Mouse (Mus musculus) regulatory T cell (primary cell): ENCODE measurements around the gene Ap2a1.

Experiments
- in situ Hi-C: fragments of 300-600 bp; cut with MboI, MseI; formaldehyde crosslinking; loops from one replicate; pipeline ENCODE4 v1.15.1; 2025; ENCODE audit warnings: high pct_unique_total_duplicates

Ap2a1 gene

DNA sequence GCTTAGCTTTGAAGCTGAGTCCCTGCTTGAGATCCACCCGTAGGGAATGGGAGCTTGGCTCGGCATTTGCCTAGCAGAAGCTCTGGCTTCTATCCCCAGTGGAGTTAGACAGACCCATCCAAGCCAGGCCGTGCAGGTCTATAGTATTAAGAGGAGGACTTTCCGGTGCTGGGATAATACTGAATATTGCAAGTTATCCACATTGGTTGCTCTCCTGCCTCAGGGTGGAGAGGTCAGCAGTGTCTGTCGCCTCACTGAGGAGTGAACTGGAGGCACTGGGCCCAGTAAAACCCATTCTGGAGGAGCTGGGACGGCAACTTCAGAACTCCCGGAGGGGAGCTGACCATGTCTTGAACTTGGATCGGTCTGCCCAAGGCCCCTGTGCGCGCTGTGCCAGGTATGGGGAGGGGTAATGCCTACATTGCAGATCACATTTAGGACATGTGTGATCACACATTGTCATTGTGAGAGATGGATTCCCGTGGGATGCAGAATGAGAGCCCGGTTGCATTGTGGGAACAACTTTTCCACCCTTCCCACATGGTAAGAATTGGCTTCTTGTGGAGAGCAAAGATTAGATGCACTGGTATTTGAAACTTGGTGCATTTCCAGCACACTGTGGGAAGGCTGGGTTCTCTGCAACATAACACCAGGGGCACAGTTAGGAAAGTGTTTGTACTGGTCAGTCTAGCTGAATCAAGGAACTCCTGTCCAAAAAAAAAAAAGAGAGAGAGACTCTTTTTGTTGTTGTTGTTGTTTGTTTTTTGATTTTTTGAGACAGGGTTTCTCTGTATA lies 25.0 kb upstream of the Ap2a1 start:
- in situ Hi-C loops, result loop anchor here (25.0 kb wide), 1 partner anchor 1883 kb away; the partner anchor contains the start of gene Ldha

DNA sequence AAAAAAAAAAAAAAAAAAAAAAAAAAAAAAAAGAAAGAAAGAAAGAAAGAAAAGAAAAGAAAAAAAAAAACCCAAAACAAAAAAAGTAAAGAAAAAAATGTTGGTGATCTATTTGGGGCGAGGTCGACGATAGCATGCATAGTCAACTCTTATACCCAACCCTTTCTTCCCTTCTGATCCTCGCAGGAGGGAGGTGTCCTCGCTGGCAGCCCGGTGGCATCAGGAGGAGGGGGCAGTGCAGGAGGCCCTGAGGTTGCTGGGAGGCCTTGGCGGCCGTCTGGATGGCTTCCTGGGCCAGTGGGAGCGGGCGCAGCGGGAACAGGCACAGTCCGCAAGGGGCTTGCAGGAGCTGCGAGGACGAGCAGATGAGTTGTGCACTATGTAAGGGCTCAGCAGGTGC lies 24.3 kb upstream of the Ap2a1 start:
- in situ Hi-C loops, result loop anchor here (25.0 kb wide), 1 partner anchor 1884 kb away; the partner anchor contains the start of gene Ldha

DNA sequence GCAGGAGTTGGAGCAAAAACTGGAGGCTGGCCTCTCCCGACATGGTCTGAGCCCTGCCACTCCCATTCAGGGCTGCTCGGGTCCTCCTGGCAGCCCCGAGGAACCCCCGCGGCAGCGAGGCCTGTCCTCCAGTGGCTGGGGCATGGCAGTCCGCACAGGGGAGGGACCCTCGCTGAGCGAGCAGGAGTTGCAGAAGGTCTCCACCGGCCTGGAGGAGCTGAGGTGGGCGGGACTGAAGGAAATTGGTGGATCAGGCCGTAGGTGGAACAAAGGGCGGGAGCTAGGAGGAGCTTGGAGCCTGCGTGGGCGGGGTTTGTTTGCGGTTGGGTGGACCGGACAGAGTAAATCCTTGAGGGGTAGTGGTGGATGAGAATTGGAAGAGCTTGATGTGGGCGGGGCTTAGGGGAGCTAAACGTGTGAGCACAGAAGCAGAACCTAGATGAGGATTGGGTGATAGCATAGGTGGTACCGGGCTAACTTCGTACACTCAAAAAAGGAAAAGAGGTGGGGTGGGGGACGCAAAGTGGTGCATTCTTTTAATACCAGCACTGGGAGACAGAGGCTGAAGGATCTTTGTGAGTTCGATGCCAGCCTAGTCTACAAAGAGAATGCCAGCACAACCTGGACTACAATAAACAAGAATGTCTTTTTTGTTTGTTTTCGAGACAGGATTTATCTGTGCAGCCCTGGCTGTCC lies 23.5 kb upstream of the Ap2a1 start:
- in situ Hi-C loops, result loop anchor here (25.0 kb wide), 1 partner anchor 1885 kb away; the partner anchor contains the start of gene Ldha

DNA sequence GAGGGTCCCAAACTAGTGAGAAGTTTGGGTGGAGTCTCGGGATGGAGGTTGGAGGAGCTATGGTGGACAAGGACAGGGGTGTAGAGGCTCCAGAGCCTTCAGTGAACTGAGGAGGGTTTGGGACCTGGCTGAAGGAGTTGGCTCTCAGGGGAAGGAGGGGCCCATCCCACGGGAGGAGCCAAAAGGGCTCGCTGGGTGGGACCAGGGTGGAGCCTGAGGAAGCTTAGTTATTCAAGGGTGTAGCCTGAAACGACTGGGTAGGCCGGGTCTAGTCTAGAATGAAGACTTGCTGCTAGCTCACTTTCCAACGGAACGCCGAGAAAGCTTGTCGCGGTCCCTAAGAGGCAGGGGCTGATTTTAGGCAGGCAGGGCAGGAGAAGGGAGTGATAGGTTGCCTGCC lies 22.7 kb upstream of the Ap2a1 start:
- in situ Hi-C loops, result loop anchor here (25.0 kb wide), 1 partner anchor 1885 kb away; the partner anchor contains the start of gene Ldha

DNA sequence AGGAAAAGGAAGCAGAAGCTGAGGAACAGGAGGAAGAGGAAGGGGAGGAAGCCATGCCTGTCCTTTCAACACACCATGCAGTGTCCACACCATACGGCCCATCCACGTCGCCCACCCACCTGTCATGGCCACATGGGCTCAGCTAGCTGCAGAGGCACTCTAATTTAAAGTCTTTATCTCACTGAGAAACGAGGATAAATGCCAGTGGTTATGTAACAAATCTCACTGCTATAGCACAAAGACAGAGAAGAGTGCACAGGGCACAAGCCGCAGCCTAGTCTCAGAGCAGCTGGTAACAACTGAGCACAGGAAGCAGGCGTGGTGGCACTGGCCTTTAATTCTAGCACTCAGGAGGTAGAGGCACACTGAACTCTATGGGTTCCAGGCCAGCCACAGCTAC lies 20.6 kb upstream of the Ap2a1 start:
- in situ Hi-C loops, result loop anchor here (25.0 kb wide), 1 partner anchor 1887 kb away; the partner anchor contains the start of gene Ldha

DNA sequence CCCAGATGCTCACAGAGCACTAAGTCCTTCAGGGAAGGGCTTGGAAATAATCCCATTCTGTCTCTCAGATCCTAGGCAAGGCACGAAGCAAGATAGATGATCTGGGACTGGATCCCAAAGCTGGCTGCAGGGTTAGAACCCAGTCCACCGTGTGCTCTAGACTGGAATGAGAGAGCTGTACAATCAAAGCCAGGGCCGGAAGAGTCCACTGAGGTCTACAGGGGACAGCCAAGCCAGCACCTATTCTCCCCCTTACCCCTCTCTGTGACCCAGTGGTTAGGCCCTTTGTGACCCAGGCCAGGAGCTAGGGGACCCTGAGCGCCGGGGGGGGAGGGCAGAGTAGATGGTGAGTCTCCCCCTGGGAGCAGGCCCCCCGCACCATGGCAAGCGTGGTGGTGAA lies 13.6 kb upstream of the Ap2a1 start, which contains the start of gene Tsks:
Tsks (plus strand) TSS at position 301 of the 400 bp plus-strand sequence.
- in situ Hi-C loops, result no loop called here

DNA sequence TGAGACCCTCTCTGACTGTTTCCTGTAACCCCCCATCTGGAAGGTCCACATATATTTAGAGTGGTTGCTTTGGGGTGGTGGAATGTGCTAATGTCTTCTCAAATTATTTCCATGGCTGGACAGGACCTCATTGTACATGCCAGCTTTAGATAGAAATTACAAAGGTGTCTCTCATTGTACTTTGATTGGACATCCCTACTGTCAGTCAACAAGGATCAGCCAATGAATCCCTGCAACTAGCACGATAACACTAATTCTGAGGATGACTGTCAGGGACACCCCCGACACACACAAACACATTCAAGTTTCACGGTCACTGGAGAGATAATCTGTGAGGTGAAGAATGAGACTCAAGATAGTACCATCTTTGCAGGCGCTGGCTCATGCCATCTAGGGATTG lies 9.4 kb upstream of the Ap2a1 start:
- in situ Hi-C loops, result no loop called here

DNA sequence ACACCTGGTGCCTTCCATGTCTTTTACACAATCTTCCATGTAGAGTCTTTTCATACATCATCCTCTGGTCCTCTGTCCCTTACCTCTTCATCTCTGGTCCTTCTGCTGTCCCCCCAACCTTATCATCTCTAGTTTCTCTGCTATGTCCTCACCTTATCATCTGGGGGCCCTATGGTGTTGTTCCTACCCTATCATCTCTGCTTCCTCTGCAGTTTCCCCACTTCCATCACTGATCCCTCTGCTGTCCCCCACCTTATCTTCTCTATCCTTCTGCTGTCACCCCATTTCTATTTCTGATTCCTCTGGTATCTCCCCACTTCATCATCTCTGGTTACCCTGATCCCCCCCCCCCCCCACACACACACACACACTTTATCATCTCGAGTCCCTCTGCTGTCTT lies 726 bp downstream of the Ap2a1 start:
- in situ Hi-C loops, result loop anchor here (10.0 kb wide), 1 partner anchor 636 kb away; no protein-coding TSS in a partner anchor

DNA sequence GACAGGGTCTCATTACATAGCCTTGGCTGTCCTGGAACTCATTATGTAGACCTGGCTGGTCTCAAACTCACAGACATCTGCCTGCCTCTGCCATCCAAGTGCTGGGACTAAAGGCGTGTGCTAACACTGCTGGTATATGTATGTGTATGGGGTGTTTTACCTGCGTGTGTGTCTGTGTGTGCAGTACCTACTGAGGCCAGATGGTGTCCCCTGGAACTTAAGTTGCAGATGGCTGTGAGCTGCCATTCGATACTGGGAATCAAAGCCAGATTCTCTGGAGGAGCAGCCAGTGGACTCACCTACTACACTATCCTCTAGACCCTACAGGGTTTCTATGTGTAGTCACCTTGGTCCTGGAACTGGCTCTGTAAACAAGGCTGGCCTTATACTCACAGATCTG lies 3.8 kb downstream of the Ap2a1 start:
- in situ Hi-C loops, result loop anchor here (10.0 kb wide), 1 partner anchor 639 kb away; no protein-coding TSS in a partner anchor

DNA sequence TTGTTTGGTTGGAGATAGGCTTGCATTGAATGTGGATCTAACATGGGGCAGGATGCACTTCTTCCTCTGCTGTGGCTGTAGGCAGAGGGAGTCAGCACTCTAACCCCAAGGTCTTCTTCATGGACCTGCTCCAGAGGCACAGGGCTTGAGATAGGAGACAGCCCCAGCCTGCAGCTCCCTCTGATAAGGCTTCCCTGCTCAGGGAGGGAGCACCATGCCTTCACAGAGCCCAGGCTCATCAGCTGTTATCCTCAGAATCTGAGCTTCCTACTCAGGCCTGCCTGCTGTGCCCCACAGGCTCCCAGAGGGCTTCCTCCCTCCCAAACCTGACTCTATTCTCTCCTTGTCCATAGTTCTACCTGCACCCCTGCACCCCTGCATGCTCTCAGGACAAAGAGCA lies 6.8 kb downstream of the Ap2a1 start:
- in situ Hi-C loops, result loop anchor here (10.0 kb wide), 1 partner anchor 642 kb away; no protein-coding TSS in a partner anchor

DNA sequence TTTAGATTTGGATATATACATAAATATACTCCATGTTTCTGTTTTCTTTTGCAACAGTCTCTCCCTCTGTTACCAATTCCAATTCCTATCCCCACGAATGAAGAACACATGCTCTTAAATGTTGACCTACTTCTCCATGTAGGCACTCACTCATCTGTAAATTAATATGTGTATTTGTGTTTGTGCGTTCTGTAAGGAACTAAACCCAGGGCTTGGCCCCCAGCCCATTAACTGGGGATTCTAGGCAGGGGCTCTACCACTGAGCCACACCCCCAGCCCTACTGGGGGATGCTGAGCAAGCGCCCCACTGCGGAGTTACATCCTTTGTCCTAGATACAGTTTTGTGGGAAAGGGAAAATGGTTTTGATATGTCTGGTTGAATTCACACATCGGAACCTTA lies 10.2 kb downstream of the Ap2a1 start:
- in situ Hi-C loops, result no loop called here

DNA sequence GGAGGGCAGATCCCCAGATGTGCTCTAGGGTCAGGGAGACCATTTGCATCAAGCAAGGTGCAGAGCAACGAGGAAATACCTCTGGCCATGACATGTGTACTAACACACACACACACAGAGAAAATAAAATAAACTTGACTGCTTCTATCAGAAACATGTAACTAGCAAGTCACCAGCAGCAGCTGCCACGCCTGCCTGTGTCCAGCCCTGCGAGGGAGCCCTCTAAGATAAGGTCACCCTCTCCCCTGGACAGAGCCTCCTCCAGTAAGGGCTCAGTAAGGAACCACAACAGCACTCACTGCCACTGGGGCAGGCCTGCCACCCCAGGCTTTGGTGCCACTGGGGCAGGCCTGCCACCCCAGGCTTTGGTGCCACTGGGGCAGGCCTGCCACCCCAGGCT lies 11.1 kb downstream of the Ap2a1 start:
- in situ Hi-C loops, result no loop called here

DNA sequence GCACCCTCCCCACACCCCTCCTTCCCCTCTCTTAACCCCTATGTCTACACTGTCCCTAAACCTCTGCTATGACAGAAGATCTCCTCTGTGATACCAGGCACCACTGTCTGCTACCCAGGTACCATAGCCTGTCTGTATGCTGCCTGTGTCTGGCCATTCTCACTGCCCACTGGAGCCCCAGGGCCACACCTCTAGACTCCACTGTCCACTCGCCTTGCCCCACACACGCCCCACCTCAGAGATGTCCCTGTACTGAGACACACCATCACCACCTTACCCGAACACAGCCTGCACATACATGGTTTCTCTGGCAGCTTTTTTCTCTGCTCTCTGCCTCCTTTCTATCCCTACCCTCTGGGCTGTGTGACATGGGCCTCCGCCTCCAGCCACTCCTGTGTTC lies 12.4 kb downstream of the Ap2a1 start:
- in situ Hi-C loops, result no loop called here

DNA sequence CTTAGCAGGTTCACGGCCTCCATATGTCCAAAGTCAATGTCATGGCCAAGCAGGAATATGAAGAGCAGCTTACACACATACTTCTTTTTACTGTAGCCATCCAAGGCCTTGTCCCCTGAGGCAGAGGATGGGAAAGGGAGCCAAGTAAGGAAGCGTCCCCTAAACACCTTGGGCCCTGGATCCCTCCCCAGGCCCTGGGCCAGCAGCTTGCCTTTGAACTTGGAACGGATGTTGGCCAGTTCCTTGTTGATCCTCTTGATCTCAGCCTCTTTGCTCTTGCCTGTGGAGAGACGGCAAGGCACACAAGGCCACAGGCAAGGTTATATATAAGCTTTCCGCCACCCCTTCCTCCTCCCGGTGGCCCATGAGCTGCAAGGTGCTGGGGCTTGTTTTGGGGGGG lies 13.1 kb downstream of the Ap2a1 start:
- in situ Hi-C loops, result no loop called here

DNA sequence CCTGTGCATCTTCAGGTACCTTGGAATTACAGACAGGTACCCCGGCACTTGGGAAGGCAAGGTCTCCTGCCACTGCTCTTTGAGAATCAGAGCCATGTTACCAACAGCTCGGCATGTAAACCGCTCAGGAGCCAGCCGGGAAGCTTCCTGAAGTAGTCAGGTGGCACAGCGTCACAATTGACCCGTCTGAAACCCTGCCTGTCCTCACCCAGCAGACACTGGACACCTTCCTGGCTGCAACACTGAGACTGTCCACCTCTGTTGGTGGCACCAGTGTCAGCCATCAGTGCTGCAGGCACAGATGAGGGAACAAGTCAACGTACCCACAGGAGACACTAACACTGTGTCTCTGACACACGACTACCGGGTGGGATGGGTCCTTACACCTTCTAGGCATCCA lies 14.0 kb downstream of the Ap2a1 start:
- in situ Hi-C loops, result no loop called here

DNA sequence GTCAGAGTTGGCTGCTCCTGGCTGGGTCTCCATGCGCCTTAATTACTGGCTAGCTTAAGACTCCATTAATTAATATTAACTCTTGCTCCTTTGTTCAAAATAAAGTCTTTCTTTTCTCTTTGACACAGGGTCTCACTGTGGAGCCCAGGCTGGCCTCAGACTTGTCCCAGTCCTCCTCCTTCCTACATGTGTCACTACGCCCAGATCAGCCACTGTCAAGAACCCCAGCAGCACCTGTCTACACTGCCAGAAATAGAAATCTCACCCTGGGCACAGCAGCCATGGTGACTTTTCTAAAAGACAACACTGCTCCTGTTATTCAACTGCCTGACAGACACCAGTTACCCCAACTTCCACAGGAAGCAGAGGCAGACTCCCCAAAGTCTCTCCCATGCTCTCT lies 14.9 kb downstream of the Ap2a1 start:
- in situ Hi-C loops, result no loop called here

DNA sequence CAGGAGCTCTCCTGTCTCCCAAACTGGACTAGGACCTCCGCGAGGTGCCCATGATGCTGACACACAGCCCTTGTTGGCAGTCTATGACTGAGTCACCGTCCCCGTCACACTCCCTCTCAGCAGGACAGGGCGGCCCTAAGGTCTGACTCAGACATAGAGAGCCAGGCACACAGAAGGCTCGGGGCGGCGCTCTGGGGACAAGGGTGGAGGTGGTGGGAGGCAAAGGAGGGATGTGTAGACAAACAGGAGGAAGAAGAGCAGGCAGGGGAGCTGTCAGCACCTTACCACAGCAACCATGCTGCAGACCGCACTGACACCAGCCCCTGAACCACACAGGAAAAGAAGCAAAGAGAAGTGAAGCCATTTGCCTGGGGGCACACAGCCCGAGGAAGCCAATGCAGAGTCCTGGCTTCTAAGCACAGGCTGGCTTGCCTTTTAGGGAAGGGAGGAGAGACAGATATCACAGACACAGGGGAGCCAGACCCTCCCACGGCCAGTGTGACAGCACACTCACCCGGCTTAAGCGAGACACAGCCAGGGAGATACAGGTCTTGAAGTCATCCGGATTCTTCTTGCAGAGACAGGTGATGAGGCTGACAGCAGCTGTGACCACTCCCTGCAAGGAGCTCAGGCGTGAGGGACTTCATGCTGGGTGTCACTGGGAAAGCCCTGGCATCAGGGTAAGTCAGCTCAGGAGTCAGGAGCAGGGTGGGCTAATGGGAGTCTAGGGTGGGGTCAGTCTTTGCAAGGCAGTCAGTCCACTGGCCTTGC lies 20.4 kb downstream of the Ap2a1 start:
- in situ Hi-C loops, result no loop called here

DNA sequence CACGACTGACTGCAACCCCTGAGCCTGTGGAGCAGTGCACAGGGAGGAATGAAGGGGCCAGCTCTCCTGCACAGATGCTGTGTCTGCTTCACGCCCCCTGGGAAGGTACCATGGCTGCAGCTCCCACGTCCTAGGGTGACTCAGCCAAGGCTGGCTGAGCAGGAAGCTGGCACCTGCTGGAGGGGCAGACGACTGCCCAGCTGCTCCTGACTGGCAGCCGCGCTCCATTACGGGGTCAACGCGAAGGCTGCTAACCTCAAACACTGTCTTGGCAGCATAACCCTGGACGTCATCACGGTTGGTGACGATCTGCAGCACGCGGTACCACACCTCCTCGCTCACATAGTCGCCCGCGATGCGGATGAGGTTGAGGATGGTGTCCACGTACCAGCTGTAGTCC lies 23.9 kb downstream of the Ap2a1 start:
- in situ Hi-C loops, result no loop called here

DNA sequence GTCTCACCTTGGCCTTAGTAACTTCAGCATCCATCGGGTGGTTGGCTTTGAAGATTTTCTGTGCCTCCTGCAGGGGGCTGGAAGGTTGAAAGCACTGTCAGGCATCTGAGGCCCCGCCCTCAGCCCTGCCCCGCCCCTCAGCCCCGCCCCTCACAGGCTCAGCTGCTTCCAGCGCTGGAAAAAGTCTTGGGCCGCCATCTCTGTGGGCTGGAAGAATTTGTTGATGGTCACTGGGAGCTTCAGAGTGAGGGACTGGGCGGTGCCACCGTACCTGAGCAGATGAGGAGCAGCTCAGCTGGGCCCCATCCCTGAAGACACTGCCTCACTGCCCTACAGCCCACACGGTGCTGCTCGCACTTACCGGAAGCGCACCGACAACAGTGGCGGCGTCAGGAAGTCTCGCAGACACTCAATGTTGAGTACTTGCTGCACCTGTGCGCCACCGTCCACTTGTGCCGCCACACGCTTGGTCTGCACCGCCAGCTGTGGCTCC lies 28.0 kb downstream of the Ap2a1 start:
- in situ Hi-C loops, result no loop called here

DNA sequence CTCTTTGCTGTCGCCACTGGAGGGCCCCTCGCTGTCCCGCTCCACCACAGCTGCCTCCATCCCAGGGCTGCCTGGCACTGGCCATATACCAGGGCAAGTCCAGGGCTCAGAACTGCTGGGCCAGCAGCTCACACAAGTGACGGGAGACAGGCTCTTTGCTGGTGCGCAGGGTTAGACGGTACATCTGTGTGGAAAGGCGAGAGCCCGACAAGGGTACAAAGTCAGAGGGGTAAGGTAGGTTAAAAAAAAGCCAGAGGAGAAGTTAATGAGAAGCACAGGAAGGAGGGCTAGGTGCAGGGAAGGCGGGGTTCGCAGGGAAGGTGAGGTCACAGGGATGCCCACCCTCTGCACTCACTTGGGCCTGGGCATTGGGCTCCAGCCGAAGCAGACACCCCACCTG lies 28.7 kb downstream of the Ap2a1 start:
- in situ Hi-C loops, result no loop called here

DNA sequence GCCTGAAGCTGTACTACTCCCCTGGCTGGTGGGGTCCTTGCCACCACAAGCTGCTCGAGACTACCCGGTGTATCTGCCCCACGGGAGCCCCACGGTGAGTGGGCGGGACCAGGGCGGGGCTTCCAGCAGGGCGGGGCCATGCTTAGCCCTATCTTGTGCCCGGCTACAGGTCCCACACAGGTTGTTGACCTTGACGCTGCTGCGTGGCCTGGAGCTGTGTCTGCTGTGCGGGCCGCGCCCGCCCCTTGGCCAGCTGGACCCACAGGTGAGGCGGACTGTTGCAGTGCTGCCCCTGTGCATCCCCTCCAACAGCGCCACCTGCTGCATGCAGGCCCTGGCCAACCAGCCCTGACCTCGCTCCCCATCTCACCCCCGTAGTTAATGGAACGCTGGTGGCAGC lies 30.7 kb downstream of the Ap2a1 start:
- in situ Hi-C loops, result no loop called here

DNA sequence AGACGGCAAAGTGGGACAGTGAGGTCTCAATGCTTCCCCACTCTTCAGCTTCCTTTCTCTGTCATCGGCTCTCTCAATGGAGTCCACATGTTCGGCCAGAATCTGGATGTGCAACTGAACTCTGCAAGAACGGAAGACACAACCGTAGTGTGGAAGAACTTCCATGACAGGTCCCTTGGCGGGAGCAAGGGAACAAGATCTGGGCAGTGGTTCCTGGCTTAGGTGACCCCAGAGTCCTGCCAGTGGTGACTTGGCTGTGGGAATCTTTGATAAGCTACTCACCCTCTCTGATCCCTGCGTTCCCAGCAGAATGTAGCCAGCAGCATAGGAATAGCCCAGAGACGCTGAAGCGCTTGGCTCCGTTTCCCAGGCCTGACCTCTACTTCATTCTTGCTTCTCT lies 32.8 kb downstream of the Ap2a1 start:
- in situ Hi-C loops, result no loop called here
